Mouse (Mus musculus): Measurements from ENCODE around the gene Kif3a. TPM values are rescaled to one million over a fixed set of nuclear protein-coding genes. Genes with fewer than 3 reads are reported as not detected.
A peak's percentile ranks its signal among the peaks of the same experiment; 100 is the strongest.

The Kif3a gene
- total and polyA plus RNA-seq, 3 experiments: 7.7 to 26.5 (median 18.3) TPM

GRCm38 (mm10) chr11:53642744-53643279, 75.6 kb downstream of the Kif3a start:
- TF ChIP-seq JUND (conservative IDR thresholded peaks at IDR 0.05; ENCODE audit: low read depth, low read length): no peak
- TF ChIP-seq CHD2 (IDR thresholded peaks at IDR 0.05; ENCODE audit: low read length): no peak
- TF ChIP-seq TBP (conservative IDR thresholded peaks at IDR 0.05; ENCODE audit: low read depth, low read length): no peak
- TF ChIP-seq JUN (IDR thresholded peaks at IDR 0.05; ENCODE audit: insufficient read depth, low read depth, low read length): no peak
- TF ChIP-seq RAD21 (IDR thresholded peaks at IDR 0.05; ENCODE audit: low read depth, low read length): peak; percentile 30
- no peak for TF ChIP-seq RCOR1 (conservative IDR thresholded peaks at IDR 0.05; ENCODE audit: low read depth, low read length)
- peak; percentile 43 for TF ChIP-seq SMC3 (IDR thresholded peaks at IDR 0.05; ENCODE audit: low read depth, low read length)
- TF ChIP-seq IRF4 (IDR thresholded peaks at IDR 0.05; ENCODE audit: low read depth, low read length): no peak
- TF ChIP-seq SIN3A (IDR thresholded peaks at IDR 0.05; ENCODE audit: low read length): no peak
- TF ChIP-seq CTCF (conservative IDR thresholded peaks at IDR 0.05 in 1 of 2, IDR thresholded peaks at IDR 0.05 in 1 of 2; ENCODE audit: low read depth in 2 of 2, low read length in 2 of 2): peak; percentile 45 to 56
- no peak for TF ChIP-seq E2F4 (IDR thresholded peaks at IDR 0.05; ENCODE audit: insufficient replicate concordance, low read depth, low read length)
- Histone ChIP-seq H3K4me1 (ENCODE audit: control insufficient read depth in 1 of 2, insufficient read depth in 2 of 2) (peaks cover 30 to 77% of the 10 kb centered on the region in 2 experiments), H3K27ac (ENCODE audit: insufficient read depth, low read depth) (no peak overlapping the region), H3K27me3 (replicated peaks) (no peaks in the 10 kb centered on the region), H3K36me3 (replicated peaks in 1 of 2; ENCODE audit: control insufficient read depth in 1 of 2, insufficient read depth in 1 of 2, low read length in 1 of 2) (peaks cover 0 to 52% of the 10 kb centered on the region in 2 experiments), H3K4me2 (ENCODE audit: insufficient read depth, low read depth, poor library complexity, severe bottlenecking) (no peak overlapping the region), H3K9me3 (replicated peaks; ENCODE audit: low read length) (peaks cover 7% of the 10 kb centered on the region), H3K79me2 (replicated peaks; ENCODE audit: control insufficient read depth, extremely low read depth, insufficient read depth, poor library complexity, severe bottlenecking) (no peaks in the 10 kb centered on the region), H3K9ac (ENCODE audit: insufficient read depth, low read depth) (no peak overlapping the region), H3K4me3 (replicated peaks in 1 of 3; ENCODE audit: low read depth in 2 of 3, low read length in 2 of 3, poor library complexity in 1 of 3) (no peak overlapping the region)
- dilution Hi-C loops (cut with MboI; ENCODE audit: extremely low pct_ligation_motif_present, extremely low pct_unique_long_range_greater_than_20kb, low sequenced_read_pairs): no loop called here
- no peak for DNase-seq (ENCODE audit: extremely low read depth)
- in situ Hi-C loops (cut with MboI; ENCODE audit: low pct_ligation_motif_present, low pct_unique_long_range_greater_than_20kb, low sequenced_read_pairs): no loop called here

GRCm38 (mm10) chr11:53644017-53644416, 76.8 kb downstream of the Kif3a start:
- Histone ChIP-seq H3K4me2 (ENCODE audit: insufficient read depth, low read depth, poor library complexity, severe bottlenecking) (0 out of 2 replicates have a peak overlapping the region, but pooled peaks have one; percentile 1), H3K36me3 (replicated peaks in 1 of 2; ENCODE audit: control insufficient read depth in 1 of 2, insufficient read depth in 1 of 2, low read length in 1 of 2) (peaks cover 6 to 60% of the 10 kb centered on the region in 2 experiments), H3K9ac (ENCODE audit: insufficient read depth, low read depth) (no peak overlapping the region), H3K4me1 (ENCODE audit: control insufficient read depth in 1 of 2, insufficient read depth in 2 of 2) (peaks cover 29 to 74% of the 10 kb centered on the region in 2 experiments), H3K27me3 (replicated peaks) (no peaks in the 10 kb centered on the region), H3K27ac (ENCODE audit: insufficient read depth, low read depth) (no peak overlapping the region), H3K79me2 (replicated peaks; ENCODE audit: control insufficient read depth, extremely low read depth, insufficient read depth, poor library complexity, severe bottlenecking) (no peaks in the 10 kb centered on the region), H3K9me3 (replicated peaks; ENCODE audit: low read length) (peaks cover 7% of the 10 kb centered on the region), H3K4me3 (replicated peaks in 1 of 3; ENCODE audit: low read depth in 2 of 3, low read length in 2 of 3, poor library complexity in 1 of 3) (no peak overlapping the region)
- DNase-seq (ENCODE audit: extremely low read depth): no peak
- dilution Hi-C loops (cut with MboI; ENCODE audit: extremely low pct_ligation_motif_present, extremely low pct_unique_long_range_greater_than_20kb, low sequenced_read_pairs) (no loop called here), in situ Hi-C loops (cut with MboI; ENCODE audit: low pct_ligation_motif_present, low pct_unique_long_range_greater_than_20kb, low sequenced_read_pairs) (no loop called here)
- peak; percentile 22; the same call in 1 of the 2 replicates for TF ChIP-seq EP300 (IDR thresholded peaks at IDR 0.05; ENCODE audit: low read length)
- no peak for TF ChIP-seq MAFK (IDR thresholded peaks at IDR 0.05; ENCODE audit: insufficient replicate concordance, low read length)
- TF ChIP-seq NRF1 (IDR thresholded peaks at IDR 0.05; ENCODE audit: low read depth, low read length): no peak
- no peak for TF ChIP-seq JUND (conservative IDR thresholded peaks at IDR 0.05; ENCODE audit: low read depth, low read length)
- TF ChIP-seq CTCF (conservative IDR thresholded peaks at IDR 0.05 in 1 of 2, IDR thresholded peaks at IDR 0.05 in 1 of 2; ENCODE audit: low read depth in 2 of 2, low read length in 2 of 2): no peak
- TF ChIP-seq KAT2A (IDR thresholded peaks at IDR 0.05; ENCODE audit: insufficient replicate concordance, low read length): no peak
- TF ChIP-seq CHD2 (IDR thresholded peaks at IDR 0.05; ENCODE audit: low read length): no peak
- TF ChIP-seq ZKSCAN1 (IDR thresholded peaks at IDR 0.05; ENCODE audit: borderline replicate concordance, low read depth, low read length): no peak
- TF ChIP-seq ETS1 (conservative IDR thresholded peaks at IDR 0.05; ENCODE audit: low read depth, low read length): peak; percentile 73
- 0 out of 2 replicates have a peak, but pooled peaks have one; percentile 12 for TF ChIP-seq ELF1 (IDR thresholded peaks at IDR 0.05; ENCODE audit: low read depth, low read length)
- peak; percentile 44; the same call in 1 of the 2 replicates for TF ChIP-seq MEF2A (IDR thresholded peaks at IDR 0.05; ENCODE audit: borderline replicate concordance, low read depth, low read length)
- no peak for TF ChIP-seq E2F4 (IDR thresholded peaks at IDR 0.05; ENCODE audit: insufficient replicate concordance, low read depth, low read length)
- peak; percentile 77 for TF ChIP-seq MYC (IDR thresholded peaks at IDR 0.05; ENCODE audit: low read depth, low read length)
- TF ChIP-seq HCFC1 (IDR thresholded peaks at IDR 0.05; ENCODE audit: low read depth, low read length): no peak
- TF ChIP-seq RCOR1 (conservative IDR thresholded peaks at IDR 0.05; ENCODE audit: low read depth, low read length): no peak
- peak; percentile 70 for TF ChIP-seq USF1 (IDR thresholded peaks at IDR 0.05; ENCODE audit: low read depth, low read length)
- TF ChIP-seq JUN (IDR thresholded peaks at IDR 0.05; ENCODE audit: insufficient read depth, low read depth, low read length): no peak
- TF ChIP-seq TBP (conservative IDR thresholded peaks at IDR 0.05; ENCODE audit: low read depth, low read length): no peak
- TF ChIP-seq POLR2AphosphoS2 (IDR thresholded peaks at IDR 0.05; ENCODE audit: low read depth, low read length): no peak
- no peak for TF ChIP-seq RAD21 (IDR thresholded peaks at IDR 0.05; ENCODE audit: low read depth, low read length)
- TF ChIP-seq ZC3H11A (IDR thresholded peaks at IDR 0.05; ENCODE audit: low read depth, low read length): no peak
- peak; percentile 36; the same call in 1 of the 2 replicates for TF ChIP-seq USF2 (conservative IDR thresholded peaks at IDR 0.05; ENCODE audit: low read depth, low read length)
- TF ChIP-seq MAX (IDR thresholded peaks at IDR 0.05; ENCODE audit: low read length): peak; percentile 77
- peak; percentile 89 for TF ChIP-seq ZNF384 (IDR thresholded peaks at IDR 0.05; ENCODE audit: low read depth, low read length)
- no peak for TF ChIP-seq NELFE (IDR thresholded peaks at IDR 0.05; ENCODE audit: low read depth, low read length)
- TF ChIP-seq SMC3 (IDR thresholded peaks at IDR 0.05; ENCODE audit: low read depth, low read length): no peak
- no peak for TF ChIP-seq GABPA (IDR thresholded peaks at IDR 0.05; ENCODE audit: insufficient replicate concordance, low read depth, low read length)
- TF ChIP-seq ZMIZ1 (IDR thresholded peaks at IDR 0.05; ENCODE audit: low read depth, low read length): no peak
